Mouse (Mus musculus) naive thymus-derived CD4-positive, alpha-beta T cell, adult 2 months (primary cell): ENCODE results near the gene Acsl4.

Experiments
- DNase-seq: peaks from one replicate; pipeline ENCODE4 v3.0.0-alpha.2; 2011; ENCODE audit warnings: low read depth

The Acsl4 gene

GRCm38 (mm10) chrX:142390247-142390908 lies at the start of gene Acsl4:
Acsl4 (minus strand) TSS chrX:142390535.
- peak; percentile 90 for DNase-seq

GRCm38 (mm10) chrX:142437971-142438504 lies 47.7 kb upstream of the Acsl4 start:
- DNase-seq = no peak

GRCm38 (mm10) chrX:142432846-142433245 lies 42.5 kb upstream of the Acsl4 start:
- DNase-seq = no peak

GRCm38 (mm10) chrX:142427111-142427510 lies 36.8 kb upstream of the Acsl4 start:
- no peak for DNase-seq

- DNase-seq = no peak
Observed at GRCm38 (mm10) chrX:142426628-142427027, 36.3 kb upstream of the Acsl4 start.

GRCm38 (mm10) chrX:142413884-142414283 lies 23.5 kb upstream of the Acsl4 start:
- DNase-seq = no peak

- DNase-seq = no peak
Observed at GRCm38 (mm10) chrX:142410060-142410459, 19.7 kb upstream of the Acsl4 start.

GRCm38 (mm10) chrX:142409338-142409737 lies 19.0 kb upstream of the Acsl4 start:
- no peak for DNase-seq

- no peak for DNase-seq
Observed at GRCm38 (mm10) chrX:142403114-142403513, 12.8 kb upstream of the Acsl4 start.

GRCm38 (mm10) chrX:142398621-142399020 lies 8.3 kb upstream of the Acsl4 start:
- DNase-seq = peak; percentile 35

- no peak for DNase-seq
Observed at GRCm38 (mm10) chrX:142390909-142391265, 552 bp upstream of the Acsl4 start.

GRCm38 (mm10) chrX:142389581-142390159 lies 665 bp downstream of the Acsl4 start:
- DNase-seq = peak; percentile 50

- no peak for DNase-seq
Observed at GRCm38 (mm10) chrX:142388141-142388540, 2.2 kb downstream of the Acsl4 start.

GRCm38 (mm10) chrX:142387634-142388033 lies 2.7 kb downstream of the Acsl4 start:
- no peak for DNase-seq

- no peak for DNase-seq
Observed at GRCm38 (mm10) chrX:142384918-142385317, 5.4 kb downstream of the Acsl4 start.

- peak; percentile 73 for DNase-seq
Observed at GRCm38 (mm10) chrX:142379894-142380293, 10.4 kb downstream of the Acsl4 start.

GRCm38 (mm10) chrX:142378048-142378447 lies 12.3 kb downstream of the Acsl4 start:
- no peak for DNase-seq

- DNase-seq = no peak
Observed at GRCm38 (mm10) chrX:142377358-142377757, 13.0 kb downstream of the Acsl4 start.

GRCm38 (mm10) chrX:142376747-142377146 lies 13.6 kb downstream of the Acsl4 start:
- DNase-seq = no peak

GRCm38 (mm10) chrX:142375519-142375918 lies 14.8 kb downstream of the Acsl4 start:
- no peak for DNase-seq

- peak; percentile 79 for DNase-seq
Observed at GRCm38 (mm10) chrX:142372393-142372792, 17.9 kb downstream of the Acsl4 start.

- peak; percentile 24 for DNase-seq
Observed at GRCm38 (mm10) chrX:142369935-142370334, 20.4 kb downstream of the Acsl4 start.

- no peak for DNase-seq
Observed at GRCm38 (mm10) chrX:142363882-142364281, 26.5 kb downstream of the Acsl4 start.

- DNase-seq = no peak
Observed at GRCm38 (mm10) chrX:142359031-142359430, 31.3 kb downstream of the Acsl4 start.
